Mouse (Mus musculus) ES-Bruce4 (cell line): ENCODE measurements at regions not wholly inside any gene's neighbourhood (a gene's known extent, or its start where the extent isn't known, plus 50 kb on each side); places are given as distances from the start of the nearest gene placed in this dataset.

ENCODE experiments used
- CTCF ChIP-seq: IDR thresholded peaks from one replicate; pipeline ENCODE4 v1.8.1; 2011; ENCODE audit warnings: low read depth, low read length
- EP300 ChIP-seq: IDR thresholded peaks from 2 replicates; pipeline ENCODE4 v1.6.1; 2011; ENCODE audit warnings: low read depth, low read length; ENCODE audit not compliant: insufficient read depth

DNA sequence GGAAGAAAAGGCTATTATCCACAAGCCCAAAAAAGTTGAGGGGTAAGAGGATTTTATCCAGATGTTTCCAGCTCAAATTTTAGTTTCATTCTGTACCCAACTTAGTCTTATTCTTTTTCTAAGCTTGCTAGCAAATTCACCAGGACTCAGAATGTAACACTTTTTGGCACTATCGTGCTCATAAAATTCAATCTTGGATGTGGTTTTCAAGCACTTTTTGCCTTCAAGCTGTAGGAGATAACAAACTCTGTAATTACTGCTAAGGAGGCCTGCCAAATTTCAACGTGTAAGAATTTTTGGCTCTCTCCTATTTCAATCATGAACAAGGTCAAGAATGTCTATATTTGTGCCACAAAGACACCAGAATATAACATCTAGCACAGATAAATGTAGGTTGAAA lies 115.7 kb upstream of the Ell2 start:
- TF ChIP-seq EP300 (no peak), CTCF (no peak)
